20 mouse cellular contexts compared by ENCODE assay signal in genomic region chrX:166236131-166236530, GRCm38 (mm10). TPM values are rescaled to one million over a fixed set of nuclear protein-coding genes. Genes with fewer than 3 reads are reported as not detected.
A peak's percentile ranks its signal among the peaks of the same experiment; 100 is the strongest.
DNase-seq lines count a peak whose midpoint lies in the region; TF ChIP-seq lines count a peak whose summit lies in the region.
"Had no signal": no experiment of that assay in that cellular context is flagged by ENCODE, and none has a peak within 500 bp of the region (broad histone marks: within the 10 kb centered on the region; RNA-seq: fewer than 3 reads in every experiment).

No protein-coding gene starts in this region.

- peak; percentile 12 to 24 for DNase-seq in heart, adult 18-20 months
- no peak for DNase-seq in heart, embryonic 10.5 days (ENCODE audit: low spot score)
- peak; percentile 15 for DNase-seq in lung, postnatal 36 days
- no peak for DNase-seq in lung, adult 2 months
- DNase-seq in adipocyte (ENCODE audit: low spot score): peak; percentile 8
- no peak for DNase-seq in cerebellum, postnatal 36 days
- no peak for DNase-seq in thymus, postnatal 14 days
- DNase-seq: adrenal gland, postnatal 36 days; B cell, adult 2 months; cerebellum, adult 18-20 months; cerebellum, postnatal 10 days; kidney, adult 18-20 months; kidney, postnatal 25 days had no signal

- no peaks in the 10 kb centered on the region for H3K36me3 ChIP-seq in heart, embryonic 10.5 days
- H3K36me3 ChIP-seq: forebrain, embryonic 10.5 days; forebrain, embryonic 15.5 days; heart, embryonic 12.5 days; kidney, embryonic 15.5 days; limb, embryonic 13.5 days; neural tube, embryonic 13.5 days had no signal

- WGBS in heart, embryonic 10.5 days: 44% methylated on average over 2 of the region's 2 CpGs
- WGBS in lung, adult 2 months: 51% methylated on average over 2 of the region's 2 CpGs

- H3K9me3 ChIP-seq in heart, embryonic 10.5 days: no peaks in the 10 kb centered on the region
- H3K9me3 ChIP-seq: forebrain, embryonic 10.5 days; forebrain, embryonic 15.5 days; heart, embryonic 12.5 days; kidney, embryonic 15.5 days; limb, embryonic 13.5 days; neural tube, embryonic 13.5 days had no signal

- H3K27me3 ChIP-seq in heart, embryonic 10.5 days (ENCODE audit: insufficient read depth, poor library complexity, severe bottlenecking): peaks cover 33% of the 10 kb centered on the region
- H3K27me3 ChIP-seq: CH12.LX; forebrain, embryonic 15.5 days had no signal

- no peak overlapping the region for H3K27ac ChIP-seq in heart, embryonic 10.5 days
- H3K27ac ChIP-seq: forebrain, embryonic 10.5 days; forebrain, embryonic 15.5 days; kidney, embryonic 15.5 days; limb, embryonic 13.5 days; neural tube, embryonic 13.5 days had no signal

- H3K4me3 ChIP-seq in heart, embryonic 10.5 days: no peak overlapping the region
- H3K4me3 ChIP-seq in lung, adult 2 months (replicated peaks; ENCODE audit: extremely low read depth, low read depth, low read length): no peak overlapping the region
- H3K4me3 ChIP-seq: forebrain, embryonic 10.5 days; forebrain, embryonic 15.5 days; heart, embryonic 12.5 days; kidney, embryonic 15.5 days; limb, embryonic 13.5 days; neural tube, embryonic 13.5 days had no signal

- H3K4me1 ChIP-seq in heart, embryonic 10.5 days: no peaks in the 10 kb centered on the region
- no peaks in the 10 kb centered on the region for H3K4me1 ChIP-seq in lung, adult 2 months (ENCODE audit: control insufficient read depth, insufficient read depth, low read length)
- H3K4me1 ChIP-seq: heart, embryonic 12.5 days; kidney, embryonic 15.5 days; neural tube, embryonic 13.5 days had no signal

- TF ChIP-seq CTCF in lung, adult 2 months (IDR thresholded peaks at IDR 0.05; ENCODE audit: insufficient read depth, low read length): no peak

- no peak for TF ChIP-seq POLR2A in lung, adult 2 months (IDR thresholded peaks at IDR 0.05; ENCODE audit: borderline replicate concordance, extremely low read depth, low read depth, low read length)

RNA-seq across cellular contexts. Expression of gene Gpm6b, which starts 2.6 kb away (rescaled TPM):
- 10 to 100 TPM; 11.4 to 11.9 TPM for total RNA-seq in heart, adult 18-20 months (2021)
- polyA plus RNA-seq in heart, embryonic 10.5 days (2016; fragmentation: Nextera tagmentation; extraction: Ambion mirVana): 3.2 and 4.5 TPM in 2 replicates
- polyA plus RNA-seq in lung, adult 2 months (2012; rRNA removed): 16.4 and 20.2 TPM in 2 replicates

Comparison
In these comparisons a context has a peak if more than half of its experiments do, and no peak if none do; other contexts are left out.
1. DNase-seq: peak in heart, adult 18-20 months (2 of 2), lung, postnatal 36 days (single experiment) and adipocyte (single experiment); none in heart, embryonic 10.5 days (single experiment), lung, adult 2 months (single experiment), cerebellum, postnatal 36 days (0 of 2) and thymus, postnatal 14 days (single experiment).